Mouse (Mus musculus) cerebral cortex, adult 2 months (tissue): ENCODE results near the gene Hoxb6.

ENCODE experiments used
- WGBS: fragments of 180-500 bp; shearing (Covaris S2); methylation state at CpG from one replicate; pipeline ENCODE4 v1.1.7; 2018; 5-methylcytosine and 5-hydroxymethylcytosine counted together

Hoxb6 gene

DNA sequence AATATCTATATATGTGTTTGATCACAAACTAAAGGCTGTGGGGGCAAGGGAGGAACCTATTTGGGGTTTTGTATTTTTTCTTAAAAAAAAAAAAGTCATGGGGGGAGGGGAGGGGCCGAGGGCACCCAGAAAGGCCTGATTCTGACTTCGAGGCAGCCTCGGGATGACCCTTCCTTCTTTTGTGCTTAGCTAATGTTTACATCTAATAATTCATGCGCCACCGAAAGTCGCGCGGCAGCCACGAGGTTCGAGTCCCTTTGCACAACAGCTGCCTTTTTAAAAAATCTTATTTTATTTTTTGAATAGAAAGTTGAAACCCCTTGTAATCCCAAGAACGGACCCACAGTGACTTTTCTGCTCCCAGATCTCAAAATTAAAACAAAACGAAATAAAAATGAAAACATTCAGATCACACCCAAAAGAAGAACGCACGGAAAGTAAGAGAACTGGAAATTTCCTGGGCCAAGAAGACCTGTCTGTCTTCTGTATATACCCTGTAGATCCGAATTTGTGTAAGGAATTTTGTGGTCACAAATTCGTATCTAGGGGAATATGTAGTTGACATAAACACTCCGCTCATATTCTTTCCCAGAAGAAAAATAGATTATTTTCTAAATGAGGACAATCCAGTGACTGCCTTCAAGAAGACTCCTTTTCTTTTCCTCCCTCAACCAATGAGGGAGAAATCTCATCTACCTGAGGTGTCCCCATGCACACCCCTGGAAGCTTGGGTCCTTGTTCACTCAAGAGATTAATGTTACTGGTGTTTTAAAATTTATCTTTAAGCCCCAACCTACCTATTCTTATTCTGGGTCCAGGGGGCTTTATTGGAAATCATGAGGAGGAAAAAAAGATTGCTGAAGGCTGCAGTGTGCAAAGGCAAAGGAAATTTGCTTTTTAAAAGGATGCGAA lies 24.7 kb downstream of the Hoxb6 start:
- 11% methylated on average over 18 of the region's 18 CpGs for WGBS

DNA sequence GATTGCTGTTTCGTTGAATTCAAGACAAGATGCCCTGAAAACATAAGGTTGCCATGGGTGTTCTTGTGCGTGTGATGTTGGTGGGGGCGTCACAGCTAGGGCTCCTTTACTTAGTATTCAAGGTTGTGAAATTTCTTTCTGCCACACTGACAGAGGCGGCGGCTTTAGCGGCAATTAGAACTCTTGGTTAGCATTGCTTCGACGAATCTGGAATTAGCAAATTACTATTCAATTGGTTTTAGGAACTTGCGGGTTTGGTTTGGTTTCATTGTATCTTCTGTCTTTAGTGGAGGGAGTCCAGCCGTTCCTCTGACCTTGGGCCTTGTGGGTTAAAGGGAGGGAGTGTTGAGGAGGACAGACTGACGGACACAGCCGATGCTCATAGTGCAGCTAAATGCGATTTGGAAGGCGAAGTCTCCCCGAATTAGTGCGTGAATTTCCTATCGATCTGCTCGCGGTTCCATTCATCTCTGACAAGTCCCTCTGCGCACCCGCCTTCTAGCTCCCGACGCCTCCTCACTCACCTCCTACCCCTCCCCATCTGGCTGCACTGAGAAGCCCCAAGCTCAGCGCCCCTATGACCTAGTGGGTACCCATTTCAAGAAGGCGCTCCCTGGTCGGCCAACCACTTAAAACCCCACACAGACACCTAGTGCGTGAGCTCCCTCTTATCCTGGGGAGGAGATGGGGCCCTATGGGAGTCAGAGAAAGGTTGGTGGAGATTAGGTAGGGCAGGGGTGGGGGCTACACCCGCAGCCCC lies 25.5 kb downstream of the Hoxb6 start, which contains the start of gene Hoxb4:
Gene Hoxb4, plus strand, starts transcription at position 660 of the 760 bp plus-strand sequence.
- whole genome bisulfite sequencing = 5% methylated on average over 28 of the region's 28 CpGs

DNA sequence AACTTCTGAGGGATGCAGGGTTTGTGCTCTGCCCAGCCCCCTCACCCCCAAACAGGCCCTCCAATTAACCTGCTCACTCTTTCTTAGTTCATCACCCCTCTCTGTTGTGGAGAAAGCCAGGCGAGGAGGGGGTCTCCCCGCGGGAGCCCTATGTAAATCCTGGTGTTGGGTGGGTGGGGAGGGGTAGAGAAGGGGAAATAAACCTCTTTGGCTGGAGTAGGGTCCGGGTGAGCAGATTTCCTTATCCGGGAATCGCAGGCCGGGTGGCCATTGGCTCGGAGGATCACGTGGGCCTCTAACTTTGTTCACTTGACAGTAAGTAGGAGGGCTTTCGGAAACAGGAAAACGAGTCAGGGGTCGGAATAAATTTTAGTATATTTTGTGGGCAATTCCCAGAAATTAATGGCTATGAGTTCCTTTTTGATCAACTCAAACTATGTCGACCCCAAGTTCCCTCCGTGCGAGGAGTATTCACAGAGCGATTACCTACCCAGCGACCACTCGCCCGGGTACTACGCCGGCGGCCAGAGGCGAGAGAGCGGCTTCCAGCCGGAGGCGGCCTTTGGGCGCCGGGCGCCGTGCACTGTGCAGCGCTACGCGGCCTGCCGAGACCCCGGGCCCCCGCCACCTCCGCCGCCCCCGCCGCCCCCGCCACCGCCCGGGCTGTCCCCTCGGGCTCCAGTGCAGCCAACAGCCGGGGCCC lies 26.2 kb downstream of the Hoxb6 start:
- under 1% methylated on average over 41 of the region's 45 CpGs for WGBS

DNA sequence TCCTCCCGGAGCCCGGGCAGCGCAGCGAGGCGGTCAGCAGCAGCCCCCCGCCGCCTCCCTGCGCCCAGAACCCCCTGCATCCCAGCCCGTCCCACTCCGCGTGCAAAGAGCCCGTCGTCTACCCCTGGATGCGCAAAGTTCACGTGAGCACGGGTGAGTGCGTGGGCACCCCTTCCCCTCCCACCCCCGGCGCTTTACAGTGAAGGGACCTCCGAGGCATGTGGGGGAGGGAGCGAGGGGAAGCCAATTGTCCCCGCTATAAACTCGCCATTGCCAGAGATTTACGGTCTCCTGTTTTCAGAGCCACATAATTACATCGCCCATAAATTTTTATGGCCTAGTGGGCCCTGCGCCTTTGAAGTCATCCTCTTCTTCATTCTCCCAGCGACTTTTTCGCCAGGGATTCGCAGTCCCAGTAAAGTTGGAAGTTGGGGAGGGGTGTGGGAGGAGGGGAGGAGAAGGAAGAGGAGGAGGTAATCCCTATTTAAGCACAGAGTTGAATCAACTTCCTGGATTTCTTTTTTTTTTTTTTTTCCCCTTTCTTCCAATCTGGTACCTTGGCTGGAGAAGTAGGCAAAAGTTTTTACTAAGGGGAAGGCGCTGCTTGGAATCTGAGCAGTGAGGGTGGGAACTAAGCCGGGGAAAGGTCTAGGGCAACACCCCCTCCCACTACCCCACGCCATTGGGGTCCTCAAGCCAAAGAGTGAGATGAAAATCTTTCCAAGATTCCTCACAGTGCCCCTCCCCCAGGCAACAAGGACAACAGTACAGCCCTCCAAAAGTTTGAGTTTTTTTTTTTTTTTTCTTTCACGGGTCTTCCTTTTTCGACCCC lies 27.0 kb downstream of the Hoxb6 start:
- WGBS = 2% methylated on average over 34 of the region's 34 CpGs

DNA sequence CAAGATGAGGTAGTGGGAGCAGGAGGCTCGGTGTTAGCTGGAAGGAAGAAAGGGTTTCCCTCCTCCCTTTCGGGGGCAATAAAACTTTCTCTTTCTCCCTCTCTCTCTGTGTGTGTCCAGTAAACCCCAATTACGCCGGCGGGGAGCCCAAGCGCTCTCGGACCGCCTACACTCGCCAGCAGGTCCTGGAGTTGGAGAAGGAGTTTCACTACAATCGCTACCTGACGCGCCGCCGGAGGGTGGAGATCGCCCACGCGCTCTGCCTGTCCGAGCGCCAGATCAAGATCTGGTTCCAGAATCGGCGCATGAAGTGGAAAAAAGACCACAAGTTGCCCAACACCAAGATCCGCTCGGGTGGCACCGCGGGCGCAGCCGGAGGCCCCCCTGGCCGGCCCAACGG lies 27.6 kb downstream of the Hoxb6 start:
- WGBS = 2% methylated on average over 29 of the region's 29 CpGs

DNA sequence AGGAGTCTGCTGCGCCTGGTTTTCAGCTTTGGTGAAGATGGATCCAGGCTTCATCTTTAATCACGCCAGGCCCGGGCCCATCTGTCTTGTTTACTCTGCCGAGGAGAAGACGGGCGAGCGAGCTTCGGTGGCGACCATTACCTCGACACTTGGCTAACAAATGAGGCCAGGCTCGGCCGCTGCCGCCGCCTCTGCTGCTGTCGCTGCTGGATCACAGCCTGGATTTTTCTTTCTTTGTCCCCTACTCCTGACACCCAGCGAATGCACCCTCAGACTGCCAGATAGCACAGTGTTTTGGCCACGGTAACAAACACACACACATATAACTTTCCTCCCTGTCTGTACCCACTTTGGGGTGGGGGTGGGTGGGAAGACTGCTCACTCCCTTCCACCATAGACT lies 28.4 kb downstream of the Hoxb6 start:
- WGBS = 6% methylated on average over 17 of the region's 17 CpGs

DNA sequence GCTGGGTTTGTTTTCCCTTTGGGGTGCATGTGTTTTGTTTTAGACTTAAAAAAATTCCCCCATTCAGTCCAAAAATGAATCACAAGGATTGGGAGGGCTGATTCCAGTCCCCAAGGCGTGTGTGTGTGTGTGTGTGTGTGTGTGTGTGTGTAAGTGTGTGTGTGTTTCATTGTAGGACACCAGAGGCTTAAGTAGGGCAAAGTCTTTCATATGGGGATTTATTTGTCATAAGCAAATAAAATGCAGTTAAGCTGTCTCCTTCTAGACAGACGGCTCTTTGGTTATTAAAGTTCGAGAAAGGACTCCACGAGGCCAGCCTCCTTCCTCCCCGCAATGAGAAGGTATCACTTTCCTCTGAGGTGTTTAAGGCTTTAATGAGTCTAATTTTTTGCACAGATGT lies 29.6 kb downstream of the Hoxb6 start:
- 13% methylated on average over 5 of the region's 5 CpGs for WGBS

DNA sequence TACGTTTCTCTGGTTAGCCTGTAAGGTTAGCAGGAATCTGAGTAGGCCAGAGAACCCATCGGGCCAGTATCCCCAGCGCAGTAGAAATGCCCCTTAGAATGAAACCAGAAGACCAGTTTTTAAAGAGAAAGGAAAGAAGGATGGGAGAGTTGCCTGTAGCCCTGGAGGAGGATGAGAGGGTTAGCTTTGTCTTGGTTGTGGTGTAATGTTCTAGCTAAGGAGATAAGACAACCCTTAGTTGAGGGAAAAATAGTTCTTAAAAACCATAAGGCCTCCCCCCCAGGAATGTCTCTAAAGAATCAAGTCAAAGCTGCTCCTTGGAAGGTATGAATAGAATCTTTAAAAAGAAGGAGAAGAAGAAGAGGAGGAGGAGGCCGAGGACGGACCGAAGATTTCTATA lies 30.5 kb downstream of the Hoxb6 start:
- 10% methylated on average over 6 of the region's 6 CpGs for WGBS

DNA sequence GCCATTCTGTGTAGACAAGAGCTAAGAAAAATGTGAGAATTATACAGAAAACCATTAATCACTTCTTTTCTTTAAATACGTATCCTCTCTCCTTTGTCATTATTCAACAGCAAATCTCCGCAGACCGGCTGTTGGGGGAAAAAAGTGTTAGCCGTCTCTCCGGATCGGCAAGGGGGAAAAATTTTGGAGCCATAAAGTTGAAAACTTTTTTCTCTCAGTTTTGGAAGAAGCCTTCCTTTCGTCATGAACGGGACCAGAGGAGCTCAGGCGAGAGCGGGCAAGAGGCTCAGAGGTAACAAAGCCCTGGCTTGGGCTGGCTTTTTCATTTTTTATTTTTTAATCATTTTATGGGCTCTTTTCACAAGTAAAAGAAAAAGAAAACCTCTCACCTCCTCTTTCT lies 30.9 kb downstream of the Hoxb6 start, which contains the start of gene Hoxb3:
Gene Hoxb3, plus strand, starts transcription at position 173 of the 400 bp plus-strand sequence.
- 10% methylated on average over 10 of the region's 10 CpGs for WGBS

DNA sequence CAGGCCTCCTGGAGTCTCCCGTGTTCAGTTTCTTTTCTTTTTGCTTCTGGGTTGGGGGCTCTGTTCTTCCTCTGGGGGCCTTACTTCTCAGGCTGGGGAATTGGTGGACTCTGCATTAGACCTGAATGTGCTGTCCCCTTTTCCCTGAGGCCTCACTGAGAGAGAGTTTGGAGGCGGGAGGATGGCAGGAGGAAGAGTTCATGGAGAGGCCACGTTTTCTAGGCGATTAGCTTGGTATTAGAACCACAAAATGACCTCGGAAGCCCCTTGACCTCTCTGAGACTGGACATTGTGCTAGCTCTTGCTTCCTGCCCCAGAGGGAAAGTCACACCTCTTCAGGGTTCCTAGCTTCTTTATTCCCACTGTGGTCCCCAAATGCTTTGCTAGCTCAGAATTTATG lies 31.8 kb downstream of the Hoxb6 start:
- 2% methylated on average over 5 of the region's 5 CpGs for WGBS

DNA sequence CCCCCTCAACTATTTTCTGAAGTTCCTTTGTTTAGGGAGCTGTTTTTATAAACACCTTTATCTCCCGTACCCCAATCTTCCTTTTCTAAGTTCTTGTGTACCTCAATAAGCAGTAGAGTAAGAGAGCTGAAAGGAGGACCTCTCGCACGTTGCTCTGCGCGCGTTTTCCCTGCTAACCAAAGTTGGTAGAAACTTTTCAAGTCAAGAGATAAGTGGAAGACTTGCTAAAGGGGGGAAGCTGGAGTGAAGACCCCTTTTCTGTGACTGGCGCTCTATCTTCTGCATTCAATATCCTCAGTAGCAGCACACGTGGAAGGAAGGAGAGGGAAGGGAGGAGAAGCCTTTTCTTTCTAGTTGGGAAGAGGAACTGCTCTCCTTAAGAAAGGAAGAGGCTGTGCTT lies 32.7 kb downstream of the Hoxb6 start:
- WGBS = 2% methylated on average over 8 of the region's 8 CpGs

DNA sequence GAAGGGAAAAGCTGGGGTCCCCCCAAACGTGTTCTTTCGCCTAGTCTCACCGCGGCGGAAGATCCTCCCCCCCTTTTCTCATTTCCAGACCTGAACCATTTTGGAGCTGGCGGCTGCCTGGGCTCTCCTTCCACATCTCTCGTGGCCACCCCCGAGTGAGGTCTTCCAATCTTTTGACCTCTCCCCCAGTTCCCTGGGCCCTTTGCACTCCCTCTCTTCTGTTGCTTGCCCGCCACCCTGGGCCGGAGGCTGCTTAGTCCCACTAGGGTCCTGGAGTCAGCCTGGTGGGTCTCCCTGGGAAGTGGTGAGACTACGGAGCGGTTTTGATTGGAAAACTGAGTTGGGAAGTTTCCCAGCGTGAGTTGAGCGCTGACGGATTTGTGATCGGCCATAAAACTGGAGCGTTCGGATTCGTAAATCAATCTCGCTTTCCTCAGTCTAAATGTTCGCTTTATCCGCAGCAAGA lies 33.5 kb downstream of the Hoxb6 start:
- 9% methylated on average over 22 of the region's 22 CpGs for WGBS

DNA sequence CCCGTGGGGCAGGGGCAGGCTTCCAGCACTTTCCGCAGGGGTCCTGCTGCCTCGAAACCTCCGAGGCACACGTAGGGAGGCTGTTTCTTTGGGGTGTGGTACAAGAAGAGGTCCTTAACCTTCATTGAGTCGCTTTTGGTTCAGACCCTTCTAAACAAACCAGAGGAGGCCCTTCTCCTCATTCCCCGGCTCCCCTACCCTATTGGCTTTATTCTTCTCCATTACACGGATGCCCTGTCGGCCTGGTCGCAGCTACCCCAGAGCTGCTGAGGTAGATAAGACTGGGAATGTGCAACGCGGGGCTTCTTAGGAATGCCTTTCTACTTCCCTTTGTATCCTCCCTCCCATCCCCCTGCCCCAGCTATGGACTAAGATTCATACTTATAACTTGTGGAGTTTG lies 34.4 kb downstream of the Hoxb6 start:
- WGBS = 5% methylated on average over 12 of the region's 12 CpGs

DNA sequence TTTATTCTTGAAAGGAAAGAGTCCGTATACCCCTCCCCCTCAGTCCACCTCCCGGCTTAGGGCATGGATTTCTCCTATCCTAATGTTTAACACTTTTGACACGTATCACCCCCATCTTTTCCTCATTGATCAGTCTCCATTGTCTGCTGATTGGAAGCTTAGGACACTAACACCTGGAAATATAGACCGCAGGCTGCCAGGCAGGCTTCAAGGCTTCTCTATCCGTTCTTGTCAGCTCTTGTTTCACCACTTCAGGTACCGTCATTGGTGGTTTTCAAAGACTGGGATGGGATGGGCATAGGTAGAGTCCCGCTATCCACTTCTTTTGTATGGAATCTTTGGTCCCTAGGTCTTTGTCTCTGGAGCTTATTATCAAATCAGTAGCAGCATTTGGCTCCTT lies 34.8 kb downstream of the Hoxb6 start:
- WGBS = 4% methylated on average over 7 of the region's 7 CpGs

DNA sequence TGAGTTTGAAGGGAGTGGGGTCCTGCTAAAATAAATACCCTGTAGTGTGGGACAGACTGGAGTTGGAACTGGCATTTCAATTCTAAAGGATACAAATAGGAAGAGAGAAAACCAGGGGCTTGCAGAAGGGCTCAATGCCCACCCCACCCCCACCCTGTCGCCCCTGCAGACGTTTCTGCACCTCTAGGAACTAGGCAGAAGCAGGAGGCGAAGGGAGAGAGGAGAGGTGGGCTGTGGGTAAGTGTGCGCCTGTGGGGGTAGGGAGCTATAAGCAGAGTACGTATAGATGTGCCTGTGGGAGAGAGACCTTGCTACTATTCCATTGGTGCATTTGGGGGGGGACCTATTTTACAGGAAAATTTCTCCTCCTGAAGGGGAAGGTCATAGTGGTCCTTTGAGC lies 35.5 kb downstream of the Hoxb6 start:
- WGBS = 6% methylated on average over 5 of the region's 5 CpGs

DNA sequence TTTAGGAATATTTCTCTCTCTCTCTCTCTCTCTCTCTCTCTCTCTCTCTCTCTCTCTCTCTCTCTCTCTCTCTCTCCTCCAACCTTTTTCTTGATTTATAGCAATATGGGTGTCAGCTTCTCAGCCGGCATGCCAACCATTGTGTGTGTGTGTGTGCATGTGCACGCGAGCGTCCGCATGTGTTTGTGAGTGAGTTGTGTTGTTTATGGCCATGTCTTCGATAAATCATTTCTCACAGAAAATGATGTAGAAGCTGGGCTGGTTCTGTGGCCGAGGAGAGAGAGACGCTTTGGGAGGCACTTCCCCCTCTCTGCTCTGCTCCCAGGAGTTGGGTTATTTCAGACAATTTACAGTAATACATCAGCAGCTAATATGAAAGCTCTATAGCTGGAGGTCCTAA lies 36.3 kb downstream of the Hoxb6 start:
- 15% methylated on average over 8 of the region's 8 CpGs for WGBS

DNA sequence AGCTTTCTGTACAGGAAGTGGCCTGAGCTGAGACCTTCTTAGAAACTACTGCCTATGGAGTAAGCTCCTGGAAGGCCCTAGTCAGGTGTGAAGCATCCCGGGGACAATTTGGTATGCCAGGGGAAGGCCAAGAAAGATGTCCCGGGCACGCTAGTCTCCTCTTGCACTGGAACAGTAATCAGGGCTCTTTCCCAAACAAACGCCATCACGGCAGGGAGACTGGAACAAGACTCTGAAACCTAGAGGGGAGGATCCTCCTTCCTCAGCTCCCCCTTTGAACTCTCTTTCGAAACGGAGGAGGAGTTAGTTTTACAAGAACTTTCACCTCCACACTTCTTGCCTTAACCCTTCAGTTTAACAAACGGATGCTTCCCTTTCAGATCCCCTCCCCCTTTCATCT lies 39.8 kb downstream of the Hoxb6 start:
- 6% methylated on average over 8 of the region's 8 CpGs for WGBS

DNA sequence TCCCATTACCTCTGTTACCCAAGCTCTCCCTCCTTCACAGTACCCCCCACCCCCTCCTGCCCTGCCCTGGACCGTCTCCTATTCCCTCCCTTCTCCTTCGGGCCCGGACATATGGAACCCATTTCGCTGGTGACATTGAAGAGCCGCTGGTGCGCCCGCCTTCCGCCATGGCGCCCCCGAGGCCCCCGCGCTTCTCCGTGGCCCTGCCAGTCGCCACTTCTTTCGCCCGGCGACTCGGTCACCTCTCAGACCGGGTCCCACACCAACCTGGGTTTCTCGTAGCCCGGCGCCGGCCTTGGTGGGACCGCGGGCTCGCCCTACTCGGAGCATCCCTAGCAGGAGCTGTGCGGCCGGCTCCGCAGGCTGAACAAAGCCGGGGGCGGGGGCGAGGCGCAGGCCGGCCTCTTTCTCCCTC lies 40.3 kb downstream of the Hoxb6 start:
- WGBS = 3% methylated on average over 35 of the region's 35 CpGs

DNA sequence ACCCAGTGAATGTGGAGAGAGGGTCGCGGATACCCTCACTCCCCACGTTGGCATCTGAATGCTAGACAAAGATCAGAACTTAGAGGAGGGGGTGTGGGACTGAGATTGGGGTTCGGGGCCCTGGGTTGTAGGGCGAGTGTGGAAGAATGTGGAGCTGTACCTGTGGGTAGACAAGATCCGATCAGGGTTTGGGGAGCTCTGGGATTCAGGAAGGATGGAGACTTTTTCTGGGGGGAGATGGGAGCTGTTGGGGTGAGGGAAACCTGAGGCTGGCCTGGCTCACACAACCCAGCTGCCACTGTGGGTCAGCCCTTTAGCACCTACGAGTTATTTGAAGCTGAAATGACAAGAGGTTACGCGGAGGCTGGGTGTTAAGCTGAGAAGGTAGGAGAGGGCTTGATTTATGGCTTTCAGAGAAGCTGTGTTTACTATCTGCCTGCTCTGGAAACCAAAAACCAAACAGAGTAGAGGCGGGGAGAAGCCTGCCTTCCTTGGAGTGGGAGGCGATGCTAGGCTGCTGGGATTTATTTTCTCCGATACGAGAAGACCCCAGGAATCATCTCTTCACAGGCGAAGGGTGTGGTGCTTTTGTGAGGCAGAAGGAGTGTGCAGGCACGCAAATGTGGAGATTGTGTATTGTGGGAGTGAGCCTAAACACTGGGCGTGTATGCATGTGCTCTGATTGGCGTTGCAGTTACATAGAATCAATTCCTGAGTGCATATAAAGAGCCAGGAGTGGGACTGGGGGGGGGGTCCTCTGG lies 41.1 kb downstream of the Hoxb6 start:
- WGBS = 11% methylated on average over 17 of the region's 17 CpGs

DNA sequence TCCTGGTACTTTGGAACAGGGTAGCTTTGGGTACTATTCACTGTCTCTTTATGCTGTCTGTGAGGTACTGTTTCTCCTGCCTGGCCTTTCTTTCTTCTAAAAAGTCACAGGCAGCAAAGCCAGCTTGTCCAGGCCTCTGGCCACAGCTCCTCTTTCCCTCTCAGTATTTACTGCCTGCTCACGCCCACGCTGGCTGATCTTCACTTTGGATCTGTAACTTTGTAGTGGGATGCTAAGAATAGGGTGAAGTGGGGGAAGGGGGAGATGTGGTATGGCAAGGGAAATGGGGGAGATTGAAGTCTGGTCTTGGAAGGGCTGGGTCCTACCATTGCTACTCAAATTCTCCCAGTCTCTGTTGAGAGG lies 41.7 kb downstream of the Hoxb6 start:
- WGBS = 13% methylated on average over 2 of the region's 2 CpGs

DNA sequence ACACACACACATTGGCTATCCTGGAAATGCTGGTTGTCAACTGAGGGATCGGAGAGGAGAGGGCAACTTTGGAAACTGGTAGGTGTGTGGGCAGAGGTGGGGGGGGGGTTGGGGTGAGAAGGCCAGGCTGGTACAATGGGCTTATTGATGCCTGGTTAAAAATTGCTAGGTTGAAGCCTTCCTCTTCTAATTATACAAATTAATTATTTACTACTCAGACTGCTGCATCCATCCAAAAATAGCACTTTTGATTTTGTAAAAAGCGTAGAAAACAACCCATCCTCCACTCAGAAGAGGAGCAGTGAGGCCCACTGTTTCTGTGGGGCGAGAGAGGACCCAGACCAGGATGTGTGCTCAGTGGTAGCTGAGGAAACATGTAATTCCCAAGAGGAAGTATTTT lies 42.7 kb downstream of the Hoxb6 start:
- 41% methylated on average over 3 of the region's 3 CpGs for WGBS
